29 mouse cellular contexts compared by ENCODE assay signal in the genomic region with DNA sequence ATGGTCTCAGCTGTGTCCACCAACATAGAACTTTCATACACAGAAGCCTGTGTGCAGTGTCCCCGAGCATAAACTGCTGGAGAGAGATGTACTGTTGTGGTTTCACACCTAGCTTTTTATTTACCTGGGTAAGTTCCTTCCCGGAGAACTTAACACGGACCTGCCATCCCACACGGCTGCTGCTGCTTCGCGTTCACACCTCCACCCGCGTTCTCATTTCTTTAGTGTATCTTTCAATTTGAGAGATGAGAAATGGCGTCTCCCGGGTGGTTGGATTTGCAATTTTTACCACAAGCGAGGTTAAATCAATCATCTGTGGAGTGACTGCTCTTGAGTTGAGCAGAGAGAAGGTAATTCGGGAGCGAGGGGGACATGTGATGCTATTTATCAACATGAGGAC.
DNase-seq lines count a peak whose midpoint lies in the region; ATAC-seq lines count a peak whose summit lies in the region.
"Had no signal": no experiment of that assay in that cellular context is flagged by ENCODE, and none has a peak within 500 bp of the region (broad histone marks: within the 10 kb centered on the region; RNA-seq: fewer than 3 reads in every experiment).

No protein-coding gene starts in this region.

- ATAC-seq in forebrain, embryonic 13.5 days: no peak
- no peak for ATAC-seq in forebrain, embryonic 16.5 days
- ATAC-seq: forebrain, postnatal 0 days; hindbrain, postnatal 0 days; inflammation-experienced regulatory T-cells, adult 6 months; Patski had no signal

- no peak overlapping the region for H3K9ac ChIP-seq in forebrain, embryonic 13.5 days
- H3K9ac ChIP-seq in forebrain, embryonic 16.5 days (replicated peaks; ENCODE audit: low read depth, low read length): no peak overlapping the region
- H3K9ac ChIP-seq: embryonic facial prominence, embryonic 13.5 days; forebrain, embryonic 12.5 days; forebrain, postnatal 0 days had no signal

- DNase-seq in left cerebral cortex, postnatal 25 days (ENCODE audit: low spot score in 2 of 2): peak; percentile 37 to 58
- DNase-seq in left cerebral cortex, postnatal 10 days (ENCODE audit: extremely low spot score in 1 of 2, low spot score in 2 of 2): no peak
- peak; percentile 26 for DNase-seq in right cerebral cortex, postnatal 25 days
- DNase-seq in right cerebral cortex, postnatal 4 days: no peak
- DNase-seq in heart, postnatal 25 days (ENCODE audit: low spot score): no peak
- DNase-seq: adrenal gland, postnatal 10 days; adrenal gland, postnatal 36 days; cerebellum, adult 11 months; cerebellum, adult 2 months; cerebellum, postnatal 10 days; cerebellum, postnatal 36 days; embryo, embryonic 11 days; forebrain, postnatal 0 days; gastrocnemius, adult 2 months; gastrocnemius, postnatal 14 days; heart, adult 11 months; heart, postnatal 36 days had no signal

- WGBS in forebrain, embryonic 13.5 days: 82% methylated on average over 13 of the region's 13 CpGs
- WGBS in forebrain, embryonic 16.5 days: 82% methylated on average over 13 of the region's 13 CpGs

- no peaks in the 10 kb centered on the region for H3K27me3 ChIP-seq in forebrain, embryonic 13.5 days
- no peaks in the 10 kb centered on the region for H3K27me3 ChIP-seq in forebrain, embryonic 16.5 days (replicated peaks; ENCODE audit: control insufficient read depth, insufficient read depth, low read length)
- H3K27me3 ChIP-seq: embryonic facial prominence, embryonic 13.5 days; Patski had no signal

- no peaks in the 10 kb centered on the region for H3K9me3 ChIP-seq in forebrain, embryonic 13.5 days (replicated peaks)
- no peaks in the 10 kb centered on the region for H3K9me3 ChIP-seq in forebrain, embryonic 16.5 days (ENCODE audit: control insufficient read depth, low read length)
- H3K9me3 ChIP-seq: embryonic facial prominence, embryonic 10.5 days; embryonic facial prominence, embryonic 13.5 days; forebrain, embryonic 12.5 days had no signal

- H3K4me2 ChIP-seq in forebrain, embryonic 13.5 days: no peak overlapping the region
- no peak overlapping the region for H3K4me2 ChIP-seq in forebrain, embryonic 16.5 days (ENCODE audit: low read length)
- H3K4me2 ChIP-seq: embryonic facial prominence, embryonic 13.5 days; forebrain, embryonic 12.5 days; heart, embryonic 11.5 days had no signal

- intact Hi-C loops in left cerebral cortex, postnatal 25 days (cut with DNase I): loop anchor here (5.0 kb wide), 1 partner anchor 144 kb away; no protein-coding TSS in a partner anchor
- intact Hi-C loops in left cerebral cortex, postnatal 10 days (cut with DNase I): no loop called here
- intact Hi-C loops in heart, postnatal 25 days (cut with DNase I): no loop called here

- H3K4me1 ChIP-seq in forebrain, embryonic 13.5 days: peaks cover 21% of the 10 kb centered on the region
- peaks cover 6% of the 10 kb centered on the region for H3K4me1 ChIP-seq in forebrain, embryonic 16.5 days (replicated peaks; ENCODE audit: control insufficient read depth, insufficient read depth, low read length)
- H3K4me1 ChIP-seq: embryonic facial prominence, embryonic 10.5 days; embryonic facial prominence, embryonic 13.5 days; hindbrain, embryonic 10.5 days had no signal

- H3K27ac ChIP-seq in forebrain, embryonic 13.5 days: peak overlapping the region; percentile 7; the same call in 1 of the 2 replicates
- H3K27ac ChIP-seq in forebrain, embryonic 16.5 days (ENCODE audit: low read length): no peak overlapping the region
- H3K27ac ChIP-seq: embryonic facial prominence, embryonic 10.5 days; embryonic facial prominence, embryonic 13.5 days; forebrain, embryonic 12.5 days; gastrocnemius, adult 2 months; hindbrain, embryonic 10.5 days; hindbrain, postnatal 0 days had no signal

- no peaks in the 10 kb centered on the region for H3K36me3 ChIP-seq in forebrain, embryonic 13.5 days (ENCODE audit: poor library complexity, severe bottlenecking)
- no peaks in the 10 kb centered on the region for H3K36me3 ChIP-seq in forebrain, embryonic 16.5 days (ENCODE audit: control insufficient read depth, insufficient read depth)
- H3K36me3 ChIP-seq: embryonic facial prominence, embryonic 10.5 days; embryonic facial prominence, embryonic 13.5 days; forebrain, embryonic 12.5 days; G1E; hindbrain, embryonic 10.5 days had no signal

- H3K4me3 ChIP-seq in forebrain, embryonic 13.5 days: no peak overlapping the region
- H3K4me3 ChIP-seq in forebrain, embryonic 16.5 days (replicated peaks; ENCODE audit: low read length): no peak overlapping the region
- H3K4me3 ChIP-seq: embryonic facial prominence, embryonic 10.5 days; embryonic facial prominence, embryonic 13.5 days; erythroblast, embryonic 14.5 days; forebrain, embryonic 12.5 days; gastrocnemius, adult 2 months; hindbrain, embryonic 10.5 days had no signal

Comparison
In these comparisons a context has a peak if more than half of its experiments do, and no peak if none do; other contexts are left out.
1. DNase-seq: peak in left cerebral cortex, postnatal 25 days (2 of 2) and right cerebral cortex, postnatal 25 days (single experiment); none in left cerebral cortex, postnatal 10 days (0 of 2), right cerebral cortex, postnatal 4 days (single experiment) and heart, postnatal 25 days (single experiment).